Mouse (Mus musculus): Measurements from ENCODE around the gene Errfi1.

The Errfi1 gene

GRCm38 (mm10) chr4:150853680-150854461 lies at the start of gene Errfi1:
TSS of gene Errfi1 (plus strand) at chr4:150853919.
- no peak for DNase-seq

- DNase-seq = no peak
Measured at GRCm38 (mm10) chr4:150804204-150804603, 49.5 kb upstream of the Errfi1 start.

- DNase-seq = no peak
Measured at GRCm38 (mm10) chr4:150807727-150808470, 45.8 kb upstream of the Errfi1 start.

- DNase-seq = no peak
Measured at GRCm38 (mm10) chr4:150808471-150808847, 45.3 kb upstream of the Errfi1 start.

- no peak for DNase-seq
Measured at GRCm38 (mm10) chr4:150809323-150809722, 44.4 kb upstream of the Errfi1 start.

GRCm38 (mm10) chr4:150815144-150815543 lies 38.6 kb upstream of the Errfi1 start:
- no peak for DNase-seq

- DNase-seq = no peak
Measured at GRCm38 (mm10) chr4:150816414-150816951, 37.2 kb upstream of the Errfi1 start.

- DNase-seq = no peak
Measured at GRCm38 (mm10) chr4:150819126-150819910, 34.4 kb upstream of the Errfi1 start.

GRCm38 (mm10) chr4:150821381-150821780 lies 32.3 kb upstream of the Errfi1 start:
- DNase-seq = no peak

GRCm38 (mm10) chr4:150822624-150823023 lies 31.1 kb upstream of the Errfi1 start:
- DNase-seq = no peak

- no peak for DNase-seq
Measured at GRCm38 (mm10) chr4:150823614-150824480, 29.9 kb upstream of the Errfi1 start.

GRCm38 (mm10) chr4:150824877-150825276 lies 28.8 kb upstream of the Errfi1 start:
- no peak for DNase-seq

GRCm38 (mm10) chr4:150825531-150825930 lies 28.2 kb upstream of the Errfi1 start:
- DNase-seq = no peak

- no peak for DNase-seq
Measured at GRCm38 (mm10) chr4:150831321-150831720, 22.4 kb upstream of the Errfi1 start.

- DNase-seq = no peak
Measured at GRCm38 (mm10) chr4:150831941-150832340, 21.8 kb upstream of the Errfi1 start.

GRCm38 (mm10) chr4:150835163-150835562 lies 18.6 kb upstream of the Errfi1 start:
- no peak for DNase-seq

GRCm38 (mm10) chr4:150836258-150836657 lies 17.5 kb upstream of the Errfi1 start:
- DNase-seq = no peak

- no peak for DNase-seq
Measured at GRCm38 (mm10) chr4:150836961-150837360, 16.8 kb upstream of the Errfi1 start.

GRCm38 (mm10) chr4:150837458-150837857 lies 16.3 kb upstream of the Errfi1 start:
- no peak for DNase-seq

GRCm38 (mm10) chr4:150842045-150842444 lies 11.7 kb upstream of the Errfi1 start:
- DNase-seq = no peak

- no peak for DNase-seq
Measured at GRCm38 (mm10) chr4:150843181-150843580, 10.5 kb upstream of the Errfi1 start.

- DNase-seq = no peak
Measured at GRCm38 (mm10) chr4:150846316-150846715, 7.4 kb upstream of the Errfi1 start.
